Mouse (Mus musculus): ENCODE measurements around the gene Acot5. TPM values are rescaled to one million over a fixed set of nuclear protein-coding genes. Genes with fewer than 3 reads are reported as not detected.

The Acot5 gene
- total RNA-seq, 2 experiments from 2014 or later, result not detected

DNA sequence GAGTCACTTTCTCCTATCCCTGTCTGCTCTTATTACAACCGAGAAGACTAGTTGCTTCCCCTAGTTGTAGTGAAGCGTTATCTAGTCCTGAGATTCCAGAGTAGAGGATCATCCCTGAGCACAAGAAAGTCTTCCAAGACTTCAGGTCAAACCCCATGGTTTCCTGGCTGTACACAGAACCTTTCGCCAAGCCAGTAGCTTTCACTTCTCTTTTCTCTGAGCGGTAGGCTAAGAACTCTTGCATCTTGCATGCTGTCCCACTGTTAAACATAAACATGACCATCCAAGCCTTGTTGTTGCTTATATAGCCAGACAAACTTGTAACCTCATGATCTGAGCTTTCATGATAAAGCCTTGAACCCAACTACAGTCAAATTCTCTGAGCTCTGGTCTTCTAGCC, 41.7 kb downstream of the Acot5 start:
- no peak for DNase-seq
- intact Hi-C loops (cut with DNase I), result no loop called here

DNA sequence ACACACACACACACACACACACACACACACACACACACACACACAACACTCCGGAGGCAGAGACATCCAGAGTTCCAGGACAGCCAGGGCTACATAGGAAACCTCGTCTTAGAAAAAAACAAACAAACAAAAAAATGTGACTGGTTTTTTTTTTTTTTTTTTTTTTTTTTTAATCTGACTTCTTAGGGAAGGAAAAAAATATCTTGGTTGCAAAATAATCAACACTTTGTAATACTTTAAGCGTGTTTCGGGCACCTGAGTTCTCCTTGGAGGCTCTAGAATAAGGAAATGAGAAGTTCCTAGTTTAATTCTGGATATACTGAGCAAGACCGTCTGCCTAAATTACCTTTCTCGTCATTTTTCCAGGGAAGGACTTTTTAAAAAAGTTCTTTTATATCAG, 44.6 kb downstream of the Acot5 start:
- DNase-seq, result no peak
- intact Hi-C loops (cut with DNase I), result no loop called here

GRCm38 (mm10) chr12:84114153-84114994, 45.2 kb downstream of the Acot5 start, which contains the start of gene Dnal1:
TSS of gene Dnal1 (plus strand) at chr12:84114366.
- intact Hi-C loops (cut with DNase I), result no loop called here
- peak; percentile 91 to 92 for DNase-seq

DNA sequence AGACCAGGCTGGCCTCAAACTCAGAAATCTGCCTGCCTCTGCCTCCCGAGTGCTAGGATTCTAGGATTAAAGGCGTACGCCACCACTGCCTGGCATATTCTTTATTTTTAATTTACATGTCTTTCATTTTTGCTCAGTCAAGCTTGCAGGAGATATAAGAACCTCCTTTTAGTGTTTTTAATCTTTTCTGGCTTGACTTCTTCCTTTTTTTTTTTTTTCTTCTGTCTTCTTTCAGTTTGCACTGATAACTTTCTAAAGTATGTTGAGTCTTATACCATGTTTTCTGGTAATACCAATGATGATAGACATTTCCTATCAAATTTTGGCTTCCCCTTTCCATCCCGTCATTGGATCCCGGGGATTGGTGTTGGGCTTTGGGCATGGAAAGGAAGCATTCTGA, 50.5 kb downstream of the Acot5 start:
- intact Hi-C loops (cut with DNase I), result no loop called here
- no peak for DNase-seq

Other genes starting within 250 kb of the Acot5 start
- 10 to 100 TPM; 42.7 to 45.1 TPM for gene Numb, start 147.4 kb upstream of the Acot5 start, total RNA-seq (2021)
- gene Riox1, start 118.7 kb upstream of the Acot5 start, total RNA-seq (2021), result 1 to 10 TPM; 7.2 to 7.7 TPM
- gene Heatr4, start 84.5 kb upstream of the Acot5 start, total RNA-seq (2021), result under 1 TPM in 1 of 2 experiments, not detected in 1; 0.17 TPM
- 100 to 1,000 TPM; 201 to 233 TPM for gene Acot2, start 81.5 kb upstream of the Acot5 start, total RNA-seq (2021)
- gene Acot1, start 59.8 kb upstream of the Acot5 start, total RNA-seq (2021), result 100 to 1,000 TPM; 127 to 159 TPM
- 1 to 10 TPM; 1.6 to 2.0 TPM for gene Acot4, start 30.9 kb upstream of the Acot5 start, total RNA-seq (2021)
- gene Gm49366, start 30.4 kb upstream of the Acot5 start, total RNA-seq (2021), result not detected
- gene Acot3, start 17.2 kb upstream of the Acot5 start, total RNA-seq (2021), result 1 to 10 TPM; 2.6 to 3.7 TPM
- 1 to 10 TPM; 3.3 to 3.8 TPM for gene Acot6, start 31.3 kb downstream of the Acot5 start, total RNA-seq (2021)
- gene Dnal1, start 45.0 kb downstream of the Acot5 start, total RNA-seq (2021), result 10 to 100 TPM; 10.3 to 10.6 TPM
- gene Pnma1, start 79.2 kb downstream of the Acot5 start, total RNA-seq (2021), result under 1 TPM; 0.35 to 0.43 TPM
- 10 to 100 TPM; 19.5 to 20.3 TPM for gene Elmsan1, start 149.6 kb downstream of the Acot5 start, total RNA-seq (2021)
- 100 to 1,000 TPM; 155 to 176 TPM for gene Ptgr2, start 215.9 kb downstream of the Acot5 start, total RNA-seq (2021)
- gene Zfp410, start 247.5 kb downstream of the Acot5 start, total RNA-seq (2021), result 10 to 100 TPM; 33.6 to 34.8 TPM

Measured in heart, postnatal 10 days (tissue).